Mouse (Mus musculus) frontal cortex, postnatal 10 days (tissue): ENCODE measurements at regions not wholly inside any gene's neighbourhood (a gene's known extent, or its start where the extent isn't known, plus 50 kb on each side); places are given as distances from the start of the nearest gene placed in this dataset.
A peak's percentile ranks its signal among the peaks of the same experiment; 100 is the strongest.

Experiments
- DNase-seq, 2 experiments: peaks; one replicate each; pipeline ENCODE4 v3.0.0; 2022; ENCODE audit warnings: low spot score in 2 of 2, mixed read lengths in 1 of 2

GRCm38 (mm10) chr10:126070984-126071713 is 105.2 kb downstream of the Lrig3 start:
- no peak for DNase-seq

DNA sequence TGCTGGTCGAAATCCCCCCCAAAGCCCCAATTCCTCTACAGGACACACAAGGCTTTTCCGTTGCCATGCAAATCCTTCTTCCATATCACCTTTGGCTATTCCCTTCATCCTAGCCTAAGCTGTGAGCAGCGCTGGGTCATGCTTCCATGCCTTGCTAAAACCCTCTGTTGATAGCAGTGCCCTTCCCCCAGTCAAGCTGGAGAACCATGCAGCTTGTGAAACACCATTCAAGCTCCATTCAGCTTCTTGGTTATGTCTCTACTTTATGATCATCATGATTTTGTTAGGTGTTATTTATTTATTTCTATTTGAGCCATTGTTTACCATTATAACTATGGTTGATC is 105.7 kb downstream of the Lrig3 start:
- no peak for DNase-seq

- no peak for DNase-seq
These were observed 111.5 kb downstream of the Lrig3 start for GRCm38 (mm10) chr10:126077313-126077966.

DNA sequence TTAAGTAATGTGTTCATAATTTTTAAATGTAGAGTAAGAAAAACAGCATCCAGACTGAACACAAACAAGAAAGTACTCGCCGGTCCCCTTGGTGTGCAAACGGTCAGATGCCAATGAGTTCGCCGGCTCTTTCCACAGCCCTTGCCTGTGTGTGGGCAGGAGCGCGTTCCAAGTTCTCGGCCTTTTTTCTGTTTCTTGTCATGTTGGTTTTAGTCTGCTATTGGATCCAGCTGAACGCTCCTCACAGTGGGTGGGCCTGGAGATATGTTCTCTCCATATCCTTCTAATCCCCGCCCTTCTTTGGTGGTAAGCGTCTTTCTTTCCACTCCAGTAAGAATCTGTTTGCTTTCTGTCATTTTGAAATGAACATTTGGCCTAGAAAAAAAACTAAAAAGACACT is 116.6 kb downstream of the Lrig3 start:
- no peak for DNase-seq

GRCm38 (mm10) chr10:126086684-126087083 is 120.7 kb downstream of the Lrig3 start:
- DNase-seq: no peak

DNA sequence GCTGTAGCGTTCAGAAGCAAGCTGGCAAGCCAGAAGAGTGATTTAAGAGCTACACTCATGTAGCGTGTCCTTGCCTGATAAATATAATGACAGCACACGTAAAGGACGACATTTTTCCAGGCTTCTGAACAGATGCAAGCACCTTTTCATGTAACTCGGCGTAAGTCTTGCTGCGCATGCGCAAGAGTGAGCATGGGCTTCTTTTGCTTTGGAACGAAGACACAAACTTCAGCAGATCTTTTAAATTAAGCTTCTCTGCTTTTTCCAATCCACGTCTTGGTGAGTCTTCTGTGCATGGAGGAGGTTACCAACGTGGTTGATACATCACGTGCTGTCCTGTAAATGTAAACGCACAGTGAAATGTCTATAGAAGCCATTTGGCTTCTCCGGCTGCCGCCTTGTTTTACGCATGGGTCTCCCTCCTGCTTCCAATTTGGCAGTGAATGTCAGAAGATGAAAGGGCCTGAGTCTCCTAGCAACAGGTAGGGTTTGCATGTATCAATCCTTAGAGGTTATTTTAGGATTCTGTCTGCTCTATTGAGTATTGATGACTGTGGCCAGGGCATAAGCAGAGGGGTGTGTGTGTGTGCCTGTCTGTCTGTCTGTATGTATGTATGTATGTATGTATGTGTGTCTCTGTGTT is 128.4 kb downstream of the Lrig3 start:
- peak; percentile 20 to 25 for DNase-seq

DNA sequence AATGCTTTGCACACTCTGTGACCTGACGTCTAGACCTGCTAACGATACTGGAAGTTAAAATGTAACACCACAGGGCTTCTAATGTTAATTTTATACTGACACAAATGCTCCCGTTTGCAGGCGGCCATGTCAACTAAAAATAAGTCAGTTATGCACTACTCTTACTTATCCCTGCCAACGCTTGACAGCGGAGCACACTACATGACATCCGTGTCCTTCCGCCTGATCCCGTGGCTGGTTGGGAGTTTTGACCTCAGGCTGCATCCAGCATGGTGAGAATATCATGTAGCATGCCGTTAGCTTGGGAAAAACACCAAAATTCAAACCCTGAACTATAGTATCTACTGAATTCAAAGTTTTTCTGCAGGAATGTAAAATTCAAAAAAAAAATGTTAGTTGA is 131.9 kb downstream of the Lrig3 start:
- no peak for DNase-seq

GRCm38 (mm10) chr10:126102876-126103275 is 136.9 kb downstream of the Lrig3 start:
- no peak for DNase-seq

DNA sequence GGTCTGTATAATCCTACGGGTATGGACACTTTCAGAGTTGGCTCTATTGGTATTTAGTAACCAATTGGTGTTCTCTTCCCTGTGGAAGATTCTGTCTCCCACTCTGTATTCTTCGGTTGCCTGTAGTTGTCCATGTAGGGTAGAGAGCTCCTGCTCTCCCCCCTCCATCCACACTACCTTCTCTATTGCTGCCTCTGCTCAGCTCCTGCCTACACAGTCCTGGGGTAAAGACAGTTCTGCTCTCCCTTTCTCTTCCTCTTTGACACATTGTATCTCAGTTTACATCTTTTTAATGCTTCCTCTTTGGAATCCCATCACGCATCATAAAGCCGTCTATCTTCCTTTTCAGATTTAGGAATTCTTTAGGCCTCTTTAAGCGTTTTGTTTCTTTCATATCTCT is 147.1 kb downstream of the Lrig3 start:
- no peak for DNase-seq

DNA sequence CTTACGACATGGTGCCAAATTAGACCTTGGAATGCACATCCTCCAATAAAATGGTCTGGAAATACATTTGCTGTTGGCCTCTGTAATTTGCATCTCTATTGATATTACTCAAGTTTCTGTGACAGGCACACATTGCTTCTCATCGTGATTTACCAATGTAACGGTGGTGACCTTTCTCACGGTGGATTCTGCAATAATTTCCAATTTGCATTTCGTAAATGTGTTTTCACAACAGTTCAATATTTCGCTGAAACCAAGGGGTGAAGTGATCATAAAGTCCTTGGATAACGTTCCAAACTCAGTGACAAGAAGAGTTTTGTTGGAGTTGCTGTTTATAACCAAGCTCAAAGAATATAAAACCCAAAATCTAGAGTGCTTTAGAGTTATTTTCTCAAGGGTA is 149.4 kb downstream of the Lrig3 start:
- no peak for DNase-seq

GRCm38 (mm10) chr10:126121626-126122025 is 155.7 kb downstream of the Lrig3 start:
- no peak for DNase-seq

DNA sequence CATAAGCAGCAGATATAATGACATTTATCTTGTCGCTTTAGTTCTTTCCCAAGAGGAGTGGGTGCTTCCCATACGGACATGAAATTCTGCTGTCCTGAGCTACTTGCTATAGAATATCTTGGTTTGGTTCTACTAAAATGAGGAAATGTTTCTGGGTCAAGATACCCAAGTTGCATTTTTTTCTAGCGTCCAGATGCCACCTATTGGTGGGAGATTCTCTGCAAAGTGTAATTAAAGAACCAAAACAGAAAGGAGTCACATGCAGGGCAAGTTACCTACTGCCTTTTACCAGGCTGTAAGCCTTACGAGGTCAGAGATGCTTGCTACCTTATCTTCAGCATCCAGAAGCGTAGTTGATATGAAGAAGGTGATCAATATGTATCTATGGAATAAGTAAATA is 156.5 kb downstream of the Lrig3 start:
- DNase-seq: no peak

DNA sequence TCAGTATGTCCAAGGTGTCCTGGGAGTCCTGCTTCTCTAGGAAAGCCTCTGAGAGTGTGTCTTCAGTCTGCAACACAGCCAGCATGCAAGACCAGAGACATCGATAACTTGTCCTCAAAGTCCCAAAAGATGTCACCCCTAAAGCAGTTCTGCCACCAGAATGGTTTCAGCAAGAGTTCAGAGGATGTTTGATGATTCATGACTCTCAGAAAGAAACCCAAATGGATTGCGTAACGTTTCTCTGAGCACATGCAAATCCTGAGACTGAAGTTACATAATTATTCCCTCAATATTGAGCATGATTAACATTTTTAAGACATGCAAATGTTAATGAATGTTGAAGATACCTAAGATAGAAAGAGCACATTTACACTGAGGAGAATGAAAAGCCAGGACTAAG is 167.2 kb downstream of the Lrig3 start:
- DNase-seq: no peak

DNA sequence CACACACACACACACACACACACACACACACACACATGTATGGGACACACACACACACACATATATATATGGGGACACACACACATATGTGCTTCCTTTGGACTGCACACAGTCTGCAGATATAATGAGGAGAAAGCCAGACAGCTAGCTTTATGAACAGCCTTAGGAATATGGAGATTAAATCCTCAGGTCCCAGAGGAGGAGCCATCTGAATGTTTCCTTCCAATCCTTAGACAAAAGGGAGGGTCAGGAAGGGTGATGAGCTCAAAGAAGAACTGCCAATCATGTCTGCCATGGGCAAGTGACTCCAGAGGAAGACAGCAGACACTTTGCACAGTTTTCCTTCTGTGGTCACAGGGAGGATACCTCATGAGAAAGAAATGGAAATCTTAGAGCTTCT is 168.0 kb downstream of the Lrig3 start:
- no peak for DNase-seq

GRCm38 (mm10) chr10:126138585-126138984 is 172.6 kb downstream of the Lrig3 start:
- no peak for DNase-seq

GRCm38 (mm10) chr10:126141586-126141985 is 175.6 kb downstream of the Lrig3 start:
- DNase-seq: no peak

GRCm38 (mm10) chr10:126143833-126144232 is 177.9 kb downstream of the Lrig3 start:
- DNase-seq: no peak

- DNase-seq: no peak
These were observed 178.7 kb downstream of the Lrig3 start for GRCm38 (mm10) chr10:126144609-126145202.

DNA sequence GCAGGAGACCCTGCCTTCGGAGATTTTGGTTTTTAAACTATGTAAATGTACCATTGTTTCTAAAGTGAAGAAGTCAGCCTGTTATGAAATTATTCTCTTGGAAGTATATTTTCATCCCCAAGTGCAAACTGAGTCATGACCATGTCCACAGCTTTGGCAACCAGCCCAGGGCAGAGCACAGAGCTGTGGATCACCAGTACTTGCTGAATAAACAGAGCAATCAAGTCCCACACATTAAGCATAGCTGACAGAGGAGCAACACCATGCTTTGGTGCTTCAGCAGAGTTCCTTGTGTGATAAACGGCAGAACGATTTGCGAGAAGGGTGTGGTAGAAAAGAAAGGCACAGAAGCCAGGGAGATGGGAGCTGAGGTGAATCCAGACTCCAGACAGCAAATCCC is 191.3 kb downstream of the Lrig3 start:
- DNase-seq: no peak

DNA sequence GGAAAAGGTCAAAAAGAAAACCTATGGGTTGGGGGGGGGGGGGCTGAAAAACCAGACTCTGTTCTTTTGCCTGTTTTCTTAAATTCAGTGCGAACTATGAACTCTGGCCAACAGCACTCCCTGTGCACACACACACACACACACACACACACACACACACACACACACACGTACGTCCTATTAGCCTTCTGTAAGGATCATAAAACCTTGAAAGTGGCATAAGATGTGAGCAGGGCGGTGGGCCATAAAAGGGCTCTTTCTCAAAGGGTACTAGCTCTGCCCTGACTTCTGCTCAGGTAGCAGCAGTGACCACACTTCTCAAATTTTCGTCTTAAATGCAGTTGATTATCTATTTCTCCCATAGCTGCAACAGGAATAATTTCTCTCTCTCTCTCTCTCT is 199.2 kb downstream of the Lrig3 start:
- DNase-seq: no peak

DNA sequence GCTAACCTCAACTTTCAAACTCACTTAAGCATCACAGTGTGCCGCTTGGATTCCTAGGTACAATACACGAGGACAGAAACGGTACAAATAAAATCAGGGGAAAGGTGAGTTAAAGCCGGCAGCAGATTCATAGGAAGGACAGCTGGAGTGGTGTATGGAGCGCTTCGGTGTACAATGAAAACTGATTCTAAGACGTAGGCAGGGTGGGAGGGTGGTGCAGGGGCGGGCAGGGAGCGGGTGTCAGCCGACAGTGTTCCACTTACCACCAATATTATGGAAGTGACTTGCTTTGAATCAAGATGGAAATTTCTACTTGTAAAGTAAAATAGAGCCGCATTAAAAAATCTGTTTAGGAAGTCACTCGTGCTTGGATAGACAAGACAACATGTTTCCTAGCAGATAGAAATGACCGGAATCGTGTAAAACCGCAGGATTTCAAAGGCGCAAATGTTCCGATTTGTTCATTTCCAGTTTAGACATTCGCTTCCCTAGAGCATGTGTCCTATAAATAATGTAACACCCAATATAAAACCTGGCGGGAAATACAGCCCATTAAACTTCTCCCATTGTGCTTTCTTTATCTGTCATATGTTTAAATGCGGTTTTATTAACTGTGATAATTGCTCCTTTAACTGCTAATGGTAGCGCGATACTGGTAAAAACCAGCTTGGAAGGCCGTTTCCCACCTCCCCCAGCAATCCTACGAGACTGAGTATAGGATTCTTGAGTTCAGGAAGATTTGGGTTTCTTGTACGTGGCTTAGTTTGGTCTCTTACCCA is 203.3 kb downstream of the Lrig3 start:
- DNase-seq: no peak

GRCm38 (mm10) chr10:126169874-126170163 is 203.9 kb downstream of the Lrig3 start:
- DNase-seq: no peak
